Mouse (Mus musculus) liver, adult 2 months (tissue): ENCODE measurements around the gene Fcnb. TPM values are rescaled to one million over a fixed set of nuclear protein-coding genes. Genes with fewer than 3 reads are reported as not detected.

ENCODE experiments used
- DNase-seq: peaks from one replicate; pipeline ENCODE4 v3.0.0-alpha.2; 2011; ENCODE audit warnings: low read depth, low spot score; ENCODE audit errors: extremely low read depth
- H3K27ac ChIP-seq: fragments of 200-500 bp; replicated peaks from 2 replicates; pipeline ENCODE4 v1.5.1; 2012; ENCODE audit warnings: low read depth, mild to moderate bottlenecking, control low read depth, inconsistent platforms, low read length; ENCODE audit not compliant: insufficient read depth
- H3K27me3 ChIP-seq: fragments of 200-500 bp; 2 replicates; pipeline ENCODE4 v1.6.1; 2012; ENCODE audit warnings: mild to moderate bottlenecking, moderate library complexity, low read length, inconsistent platforms; ENCODE audit not compliant: control insufficient read depth, insufficient read depth
- H3K36me3 ChIP-seq: fragments of 200-500 bp; 2 replicates; pipeline ENCODE4 v1.6.1; 2012; ENCODE audit warnings: low read length, inconsistent platforms; ENCODE audit not compliant: control insufficient read depth, insufficient read depth
- H3K4me1 ChIP-seq: fragments of 200-500 bp; 2 replicates; pipeline ENCODE4 v1.6.1; 2011; ENCODE audit warnings: low read length; ENCODE audit not compliant: control insufficient read depth, insufficient read depth
- H3K4me3 ChIP-seq: fragments of 200-500 bp; 2 replicates; pipeline ENCODE4 v1.5.1; 2011; ENCODE audit warnings: low read depth, mild to moderate bottlenecking, control low read depth, low read length, moderate library complexity; ENCODE audit not compliant: insufficient read depth
- H3K79me2 ChIP-seq: fragments of 200-500 bp; 2 replicates; pipeline ENCODE4 v1.6.1; 2012; ENCODE audit warnings: inconsistent platforms, mild to moderate bottlenecking, low read length, moderate library complexity; ENCODE audit not compliant: control insufficient read depth, insufficient read depth
- H3K9ac ChIP-seq: fragments of 200-500 bp; 2 replicates; pipeline ENCODE4 v1.6.1; 2012; ENCODE audit warnings: low read depth, mild to moderate bottlenecking, control low read depth, inconsistent platforms, low read length
- CTCF ChIP-seq: fragments of 200-500 bp; IDR thresholded peaks from 2 replicates; pipeline ENCODE4 v1.5.1; 2011; ENCODE audit warnings: low read depth, low read length, control low read depth
- POLR2A ChIP-seq: fragments of 200-500 bp; IDR thresholded peaks from 2 replicates; pipeline ENCODE4 v1.6.1; 2011; ENCODE audit warnings: low read length, control low read depth; ENCODE audit not compliant: insufficient read depth; ENCODE audit errors: extremely low read depth
- WGBS: fragments of 180-500 bp; shearing (Covaris S2); methylation state at CpG from one replicate; pipeline ENCODE4 v1.1.7; 2018; 5-methylcytosine and 5-hydroxymethylcytosine counted together
- polyA plus RNA-seq: library from polyadenylated mRNA; depleted of rRNA; stranded (reverse); fragments of >200 nt; gene quantifications from 2 replicates; pipeline ENCODE4 v1.2.3, GENCODE M21; 2012
- total RNA-seq: library from RNA; depleted of rRNA; stranded (reverse); fragments of >200 nt; gene quantifications from 2 replicates; pipeline ENCODE4 v1.2.3, GENCODE M21; 2014

Gene Fcnb
- total and polyA plus RNA-seq, 2 experiments: not detected

DNA sequence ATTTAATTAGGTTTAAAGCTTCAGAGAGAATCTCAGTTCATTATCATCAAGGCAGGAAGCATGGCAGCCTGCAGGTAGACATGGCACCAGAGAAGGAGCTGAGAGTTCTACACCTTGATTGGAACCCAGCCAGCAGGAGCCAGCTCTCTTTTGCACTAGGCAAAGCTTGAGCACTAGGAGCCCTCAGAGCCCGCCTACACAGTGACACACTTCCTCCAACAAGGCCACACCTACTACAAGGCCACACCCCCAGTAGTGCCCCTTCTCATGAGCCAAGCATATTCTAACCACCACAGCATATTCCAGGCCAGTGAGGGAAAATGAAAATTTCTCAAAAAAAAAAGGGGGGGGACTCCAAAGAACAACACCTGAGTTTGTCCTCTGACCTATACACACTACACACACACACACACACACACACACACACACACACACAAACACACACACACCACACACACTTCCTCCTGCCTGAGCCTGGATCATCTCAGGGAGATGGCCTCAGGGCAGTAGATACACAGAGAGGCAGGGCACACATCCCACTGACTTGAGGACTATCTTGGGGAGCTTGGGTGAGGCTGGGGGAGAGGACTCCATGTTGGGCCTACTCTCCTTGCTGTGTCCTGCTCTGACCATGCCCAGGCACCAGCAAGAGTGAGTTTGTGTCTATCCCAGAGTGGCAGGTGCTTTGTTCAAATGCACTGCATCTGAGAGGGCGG is 16.7 kb downstream of the Fcnb start:
- Histone ChIP-seq H3K36me3 (no peaks in the 10 kb centered on the region), H3K79me2 (no peaks in the 10 kb centered on the region), H3K27ac (no peak overlapping the region), H3K9ac (no peak overlapping the region), H3K4me3 (no peak overlapping the region), H3K27me3 (no peaks in the 10 kb centered on the region), H3K4me1 (no peaks in the 10 kb centered on the region)
- WGBS: 90% methylated on average over 2 of the region's 2 CpGs
- TF ChIP-seq CTCF (no peak), POLR2A (no peak)
- DNase-seq: no peak

- no peak overlapping the region for H3K9ac ChIP-seq
- TF ChIP-seq CTCF (no peak), POLR2A (no peak)
- no peak overlapping the region for H3K4me3 ChIP-seq
- DNase-seq: no peak
- no peak overlapping the region for H3K27ac ChIP-seq
- no peaks in the 10 kb centered on the region for H3K36me3 ChIP-seq
- no peaks in the 10 kb centered on the region for H3K79me2 ChIP-seq
- no peaks in the 10 kb centered on the region for H3K27me3 ChIP-seq
- H3K4me1 ChIP-seq: no peaks in the 10 kb centered on the region
- 86% methylated on average over 6 of the region's 6 CpGs for WGBS
Observed at GRCm38 (mm10) chr2:28067175-28067574, 17.5 kb downstream of the Fcnb start.

DNA sequence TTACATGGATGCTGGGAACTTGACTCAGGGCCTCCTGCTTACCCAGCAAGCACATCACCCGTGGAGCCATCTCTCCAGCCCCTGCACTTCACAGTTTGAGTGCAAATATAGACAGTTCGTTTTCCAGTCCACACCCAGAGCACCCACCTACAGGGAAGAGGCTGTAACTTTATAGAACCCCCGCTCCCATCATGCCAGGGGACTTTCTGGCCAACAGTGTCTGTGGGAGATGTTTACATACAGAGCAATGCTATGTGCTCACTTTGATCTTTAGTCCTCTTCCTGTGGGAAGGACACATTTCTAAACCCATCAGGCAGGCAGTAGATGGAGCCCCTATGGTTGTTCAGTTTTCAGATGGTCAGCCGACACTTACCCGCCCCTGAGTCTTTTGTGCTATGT is 18.0 kb downstream of the Fcnb start:
- no peaks in the 10 kb centered on the region for H3K79me2 ChIP-seq
- no peak overlapping the region for H3K27ac ChIP-seq
- H3K4me1 ChIP-seq: no peaks in the 10 kb centered on the region
- DNase-seq: no peak
- no peak overlapping the region for H3K9ac ChIP-seq
- H3K4me3 ChIP-seq: no peak overlapping the region
- H3K36me3 ChIP-seq: no peaks in the 10 kb centered on the region
- WGBS: 62% methylated on average over 5 of the region's 5 CpGs
- H3K27me3 ChIP-seq: no peaks in the 10 kb centered on the region
- no peak for TF ChIP-seq CTCF
- no peak for TF ChIP-seq POLR2A

DNA sequence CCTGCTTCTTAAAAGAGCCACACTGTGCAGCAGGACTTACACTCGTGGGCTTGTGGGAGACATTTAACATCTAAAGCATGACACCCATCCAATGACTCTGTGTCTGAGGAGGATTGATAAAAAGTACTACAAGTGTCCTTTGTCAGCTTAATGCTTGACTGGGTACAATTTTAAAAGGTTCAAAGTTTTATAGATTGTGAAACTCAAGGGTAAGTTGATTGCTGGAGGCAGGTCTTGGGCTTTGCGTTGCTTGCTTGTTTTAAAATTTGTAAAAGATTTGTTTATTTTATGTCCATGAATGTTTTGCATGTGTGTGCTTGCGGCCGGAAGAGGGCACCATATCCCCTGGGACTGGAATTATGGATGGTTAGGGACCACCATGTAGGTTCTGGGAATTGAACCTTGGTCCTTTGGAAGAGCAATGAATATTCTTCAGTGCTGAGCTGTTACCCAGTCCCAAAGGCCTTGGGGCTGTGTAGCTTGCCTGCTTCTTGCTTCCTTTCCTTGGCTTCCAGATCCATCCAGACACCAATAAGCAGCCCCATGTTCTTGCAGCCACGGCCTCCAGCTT is 19.5 kb downstream of the Fcnb start:
- Histone ChIP-seq H3K27me3 (no peaks in the 10 kb centered on the region), H3K79me2 (no peaks in the 10 kb centered on the region), H3K4me3 (no peak overlapping the region), H3K9ac (no peak overlapping the region), H3K36me3 (no peaks in the 10 kb centered on the region), H3K4me1 (no peaks in the 10 kb centered on the region), H3K27ac (no peak overlapping the region)
- TF ChIP-seq POLR2A (no peak), CTCF (no peak)
- 87% methylated on average over 5 of the region's 5 CpGs for WGBS
- no peak for DNase-seq

DNA sequence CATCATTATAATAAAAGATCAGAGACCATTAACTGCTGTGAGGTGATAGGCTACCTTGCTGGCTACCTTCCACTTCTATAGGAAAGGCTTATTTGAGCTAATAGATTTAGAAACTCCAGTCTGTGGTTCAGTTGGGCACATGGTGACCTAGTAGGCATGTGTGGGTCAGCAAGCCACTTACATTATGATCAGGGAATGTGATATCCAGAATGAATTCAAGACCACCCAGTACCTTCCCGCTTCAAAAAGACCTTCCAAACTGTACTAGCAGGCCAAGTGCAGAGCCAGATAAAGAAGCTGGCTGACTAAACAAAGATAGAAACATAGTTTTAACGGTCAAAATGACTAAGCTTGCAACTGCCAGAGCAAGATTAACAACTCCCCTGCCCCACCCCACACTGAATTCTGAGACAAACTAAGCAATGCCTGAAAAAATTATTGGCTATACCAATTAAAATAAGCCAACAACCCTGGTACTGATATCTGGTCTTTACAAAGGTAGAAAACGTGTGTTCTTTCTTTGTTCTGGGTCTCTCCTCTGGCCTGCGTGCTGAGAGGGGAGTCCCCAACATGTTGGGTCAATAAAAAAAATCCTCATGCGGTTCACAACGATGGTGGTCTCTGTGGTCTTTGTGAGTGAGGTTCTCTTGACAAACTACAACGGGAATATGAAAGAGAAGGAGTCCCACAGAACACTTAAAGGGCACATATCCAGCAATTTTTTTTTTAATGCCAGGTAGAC is 20.2 kb downstream of the Fcnb start:
- H3K36me3 ChIP-seq: no peaks in the 10 kb centered on the region
- no peak overlapping the region for H3K4me3 ChIP-seq
- no peak for DNase-seq
- no peaks in the 10 kb centered on the region for H3K4me1 ChIP-seq
- H3K27ac ChIP-seq: no peak overlapping the region
- WGBS: 71% methylated on average over 7 of the region's 7 CpGs
- no peaks in the 10 kb centered on the region for H3K27me3 ChIP-seq
- H3K79me2 ChIP-seq: no peaks in the 10 kb centered on the region
- no peak overlapping the region for H3K9ac ChIP-seq
- TF ChIP-seq POLR2A: no peak
- TF ChIP-seq CTCF: no peak
